Mouse (Mus musculus) forebrain, embryonic 15.5 days (tissue): ENCODE data around the gene Tnp1. TPM values are rescaled to one million over a fixed set of nuclear protein-coding genes. Genes with fewer than 3 reads are reported as not detected.

ENCODE experiments used
- ATAC-seq: fragments of 200-750 bp; cut with Nextera tagmentation; replicated peaks from 2 replicates; pipeline ENCODE4 v1.8.0; 2017; ENCODE audit warnings: mild to moderate bottlenecking, moderate TSS enrichment, moderate library complexity
- H3K27ac ChIP-seq: fragments of 300-500 bp; sonication (generic); replicated peaks from 2 replicates; pipeline ENCODE4 v1.5.1; 2015; ENCODE audit warnings: mild to moderate bottlenecking, inconsistent platforms
- H3K27me3 ChIP-seq: fragments of 300-500 bp; sonication (generic); 2 replicates; pipeline ENCODE4 v1.6.1; 2015; ENCODE audit warnings: inconsistent platforms
- H3K36me3 ChIP-seq: fragments of 300-500 bp; sonication (generic); 2 replicates; pipeline ENCODE4 v1.6.1; 2015; ENCODE audit warnings: mild to moderate bottlenecking, inconsistent platforms
- H3K4me1 ChIP-seq: fragments of 300-500 bp; sonication (generic); 2 replicates; pipeline ENCODE4 v1.6.1; 2015; ENCODE audit warnings: inconsistent platforms
- H3K4me2 ChIP-seq: fragments of 300-500 bp; sonication (generic); replicated peaks from 2 replicates; pipeline ENCODE4 v1.6.1; 2015; ENCODE audit warnings: mild to moderate bottlenecking, inconsistent platforms
- H3K4me3 ChIP-seq: fragments of 300-500 bp; sonication (generic); 2 replicates; pipeline ENCODE4 v1.5.1; 2015; ENCODE audit warnings: mild to moderate bottlenecking, inconsistent platforms
- H3K9ac ChIP-seq: fragments of 300-500 bp; sonication (generic); replicated peaks from 2 replicates; pipeline ENCODE4 v1.6.1; 2015; ENCODE audit warnings: mild to moderate bottlenecking, inconsistent platforms
- H3K9me3 ChIP-seq: fragments of 300-500 bp; sonication (generic); 2 replicates; pipeline ENCODE4 v1.6.1; 2016; ENCODE audit warnings: inconsistent platforms
- WGBS: fragments of 180-500 bp; shearing (Covaris S2); methylation state at CpG from one replicate; pipeline ENCODE4 v1.1.7; 2015; ENCODE audit warnings: mixed read lengths; 5-methylcytosine and 5-hydroxymethylcytosine counted together
- polyA plus RNA-seq: library from polyadenylated mRNA; unstranded; fragments of >200 nt; fragmentation: Nextera tagmentation; extraction: Ambion mirVana; gene quantifications from 2 replicates; pipeline ENCODE4 v1.2.1, GENCODE M21; 2015

The Tnp1 gene
- polyA plus RNA-seq, 1 experiment from 2014 or later: not detected

GRCm38 (mm10) chr1:72994751-72995528, 20.8 kb downstream of the Tnp1 start:
- 94% methylated on average over 5 of the region's 5 CpGs for WGBS
- ATAC-seq: no peak
- no peaks in the 10 kb centered on the region for H3K4me1 ChIP-seq
- no peak overlapping the region for H3K4me2 ChIP-seq
- H3K9ac ChIP-seq: no peak overlapping the region
- H3K27me3 ChIP-seq: no peaks in the 10 kb centered on the region
- no peaks in the 10 kb centered on the region for H3K36me3 ChIP-seq
- H3K9me3 ChIP-seq: no peaks in the 10 kb centered on the region
- H3K4me3 ChIP-seq: no peak overlapping the region
- H3K27ac ChIP-seq: no peak overlapping the region

GRCm38 (mm10) chr1:72992944-72993464, 22.7 kb downstream of the Tnp1 start:
- no peaks in the 10 kb centered on the region for H3K9me3 ChIP-seq
- H3K4me1 ChIP-seq: no peaks in the 10 kb centered on the region
- no peak overlapping the region for H3K27ac ChIP-seq
- no peak overlapping the region for H3K9ac ChIP-seq
- WGBS: 75% methylated on average over 2 of the region's 2 CpGs
- no peak overlapping the region for H3K4me3 ChIP-seq
- H3K27me3 ChIP-seq: no peaks in the 10 kb centered on the region
- no peak overlapping the region for H3K4me2 ChIP-seq
- no peak for ATAC-seq
- no peaks in the 10 kb centered on the region for H3K36me3 ChIP-seq

DNA sequence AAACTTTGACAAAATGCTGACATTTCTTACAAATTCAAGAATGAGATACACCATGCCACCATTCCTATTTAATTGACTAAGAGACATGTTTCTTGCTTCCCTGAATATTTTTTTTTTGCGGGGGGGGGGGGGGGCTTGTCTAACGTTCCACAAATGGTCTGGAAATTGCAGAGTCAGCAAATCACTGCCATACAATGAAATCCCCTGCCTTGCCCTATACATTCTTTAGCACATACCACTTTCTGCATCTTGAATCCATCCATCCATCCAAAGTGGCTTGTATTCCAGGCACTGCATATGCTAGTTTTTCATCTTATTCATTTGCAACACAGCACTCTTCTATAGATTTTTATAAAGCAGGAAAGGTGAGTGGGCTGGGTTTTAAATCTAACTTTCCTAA, 23.5 kb downstream of the Tnp1 start:
- no peaks in the 10 kb centered on the region for H3K36me3 ChIP-seq
- no peak overlapping the region for H3K4me2 ChIP-seq
- no peak for ATAC-seq
- no peaks in the 10 kb centered on the region for H3K9me3 ChIP-seq
- no peaks in the 10 kb centered on the region for H3K27me3 ChIP-seq
- WGBS: 58% methylated on average over 2 of the region's 2 CpGs
- no peak overlapping the region for H3K9ac ChIP-seq
- no peak overlapping the region for H3K4me3 ChIP-seq
- H3K27ac ChIP-seq: no peak overlapping the region
- H3K4me1 ChIP-seq: no peaks in the 10 kb centered on the region

GRCm38 (mm10) chr1:72988904-72989303, 26.8 kb downstream of the Tnp1 start:
- ATAC-seq: no peak
- no peaks in the 10 kb centered on the region for H3K9me3 ChIP-seq
- no peak overlapping the region for H3K27ac ChIP-seq
- 90% methylated on average over 3 of the region's 3 CpGs for WGBS
- no peaks in the 10 kb centered on the region for H3K27me3 ChIP-seq
- H3K9ac ChIP-seq: no peak overlapping the region
- no peaks in the 10 kb centered on the region for H3K4me1 ChIP-seq
- H3K4me2 ChIP-seq: no peak overlapping the region
- no peaks in the 10 kb centered on the region for H3K36me3 ChIP-seq
- H3K4me3 ChIP-seq: no peak overlapping the region

GRCm38 (mm10) chr1:72986715-72987114, 29.0 kb downstream of the Tnp1 start:
- Histone ChIP-seq H3K27me3 (no peaks in the 10 kb centered on the region), H3K4me3 (no peak overlapping the region), H3K4me2 (no peak overlapping the region), H3K27ac (no peak overlapping the region), H3K4me1 (no peaks in the 10 kb centered on the region), H3K9ac (no peak overlapping the region), H3K36me3 (no peaks in the 10 kb centered on the region), H3K9me3 (no peaks in the 10 kb centered on the region)
- WGBS: 86% methylated on average over 4 of the region's 4 CpGs
- ATAC-seq: no peak

DNA sequence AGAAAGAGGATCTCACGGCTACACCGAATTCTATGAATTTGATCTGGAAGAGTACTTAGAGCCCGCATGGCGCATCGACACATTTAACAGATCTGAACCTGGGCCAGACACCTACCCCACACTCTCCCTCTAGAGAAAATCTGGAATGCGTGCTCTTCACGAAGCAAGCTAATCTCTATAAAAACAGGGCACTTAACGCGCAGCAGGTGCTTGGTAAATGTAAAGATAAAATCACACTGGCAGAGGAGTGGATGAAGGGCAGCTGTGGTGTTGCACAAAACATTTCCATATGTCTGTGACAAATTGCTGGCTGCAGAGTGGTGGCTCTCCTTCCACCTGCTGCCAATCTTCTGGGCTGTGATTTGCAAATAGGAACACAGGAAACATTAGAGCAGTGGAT, 36.8 kb downstream of the Tnp1 start:
- no peaks in the 10 kb centered on the region for H3K36me3 ChIP-seq
- H3K4me3 ChIP-seq: no peak overlapping the region
- WGBS: 80% methylated on average over 9 of the region's 9 CpGs
- no peak for ATAC-seq
- no peaks in the 10 kb centered on the region for H3K4me1 ChIP-seq
- no peak overlapping the region for H3K9ac ChIP-seq
- no peaks in the 10 kb centered on the region for H3K27me3 ChIP-seq
- H3K27ac ChIP-seq: no peak overlapping the region
- H3K9me3 ChIP-seq: no peaks in the 10 kb centered on the region
- no peak overlapping the region for H3K4me2 ChIP-seq

DNA sequence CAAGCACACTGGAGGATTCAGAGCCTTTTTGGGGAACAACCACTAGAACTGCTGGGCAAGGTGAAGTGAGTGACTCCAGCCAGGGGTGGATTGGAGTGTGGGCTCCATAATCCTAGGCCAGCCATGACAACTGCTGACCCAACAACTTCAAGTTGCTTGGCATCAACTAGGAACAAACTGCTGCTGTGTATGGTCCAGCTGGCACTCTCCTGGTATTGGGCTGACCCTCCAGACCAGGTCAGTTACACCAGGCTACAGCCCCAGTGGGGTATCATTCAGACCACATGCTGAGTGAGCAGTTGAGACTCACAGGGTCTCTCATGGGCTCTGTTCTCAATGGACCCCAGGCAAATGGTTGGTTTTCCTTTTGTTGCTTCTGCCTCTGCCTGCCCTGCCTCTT, 41.5 kb downstream of the Tnp1 start:
- H3K27me3 ChIP-seq: no peaks in the 10 kb centered on the region
- no peak for ATAC-seq
- H3K4me1 ChIP-seq: peaks cover 3% of the 10 kb centered on the region
- H3K4me3 ChIP-seq: no peak overlapping the region
- H3K9me3 ChIP-seq: no peaks in the 10 kb centered on the region
- H3K36me3 ChIP-seq: no peaks in the 10 kb centered on the region
- no peak overlapping the region for H3K27ac ChIP-seq
- H3K9ac ChIP-seq: no peak overlapping the region
- no peak overlapping the region for H3K4me2 ChIP-seq

GRCm38 (mm10) chr1:72970461-72970860, 45.2 kb downstream of the Tnp1 start:
- Histone ChIP-seq H3K27me3 (no peaks in the 10 kb centered on the region), H3K4me2 (no peak overlapping the region), H3K36me3 (no peaks in the 10 kb centered on the region), H3K27ac (no peak overlapping the region), H3K4me1 (peaks cover 6% of the 10 kb centered on the region), H3K9me3 (no peaks in the 10 kb centered on the region), H3K9ac (no peak overlapping the region), H3K4me3 (no peak overlapping the region)
- no peak for ATAC-seq
- WGBS: 86% methylated on average over 9 of the region's 9 CpGs

GRCm38 (mm10) chr1:72969113-72969812, 46.4 kb downstream of the Tnp1 start:
- Histone ChIP-seq H3K4me2 (no peak overlapping the region), H3K9ac (no peak overlapping the region), H3K9me3 (no peaks in the 10 kb centered on the region), H3K36me3 (no peaks in the 10 kb centered on the region), H3K4me1 (peaks cover 6% of the 10 kb centered on the region), H3K27ac (no peak overlapping the region), H3K27me3 (no peaks in the 10 kb centered on the region), H3K4me3 (no peak overlapping the region)
- 37% methylated on average over 10 of the region's 10 CpGs for WGBS
- ATAC-seq: no peak

DNA sequence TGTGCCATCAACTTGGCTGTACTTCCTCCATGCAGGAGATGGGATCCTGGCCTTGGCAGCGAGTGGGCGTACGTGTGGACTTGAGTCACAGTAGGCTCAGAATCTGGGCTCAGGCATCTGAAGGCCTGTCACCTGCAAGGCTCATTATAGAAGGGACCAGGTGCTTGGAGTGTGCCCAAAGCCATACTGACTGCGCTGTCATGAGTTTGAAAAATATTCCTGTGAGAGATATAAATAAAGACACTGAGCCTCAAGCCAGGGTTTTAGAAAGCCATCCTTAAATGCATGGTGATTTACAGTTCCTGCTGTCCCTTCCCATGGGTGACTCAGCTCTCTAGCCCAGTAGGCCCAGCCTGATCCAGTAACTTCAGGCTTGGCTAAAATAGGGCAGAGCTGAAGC, 49.3 kb downstream of the Tnp1 start:
- no peak overlapping the region for H3K27ac ChIP-seq
- peaks cover 12% of the 10 kb centered on the region for H3K4me1 ChIP-seq
- no peak overlapping the region for H3K4me3 ChIP-seq
- no peaks in the 10 kb centered on the region for H3K27me3 ChIP-seq
- H3K4me2 ChIP-seq: no peak overlapping the region
- no peaks in the 10 kb centered on the region for H3K9me3 ChIP-seq
- H3K9ac ChIP-seq: no peak overlapping the region
- no peak for ATAC-seq
- 85% methylated on average over 4 of the region's 4 CpGs for WGBS
- H3K36me3 ChIP-seq: no peaks in the 10 kb centered on the region
